Mouse (Mus musculus): ENCODE results near the gene Ap5z1.

Gene Ap5z1

DNA sequence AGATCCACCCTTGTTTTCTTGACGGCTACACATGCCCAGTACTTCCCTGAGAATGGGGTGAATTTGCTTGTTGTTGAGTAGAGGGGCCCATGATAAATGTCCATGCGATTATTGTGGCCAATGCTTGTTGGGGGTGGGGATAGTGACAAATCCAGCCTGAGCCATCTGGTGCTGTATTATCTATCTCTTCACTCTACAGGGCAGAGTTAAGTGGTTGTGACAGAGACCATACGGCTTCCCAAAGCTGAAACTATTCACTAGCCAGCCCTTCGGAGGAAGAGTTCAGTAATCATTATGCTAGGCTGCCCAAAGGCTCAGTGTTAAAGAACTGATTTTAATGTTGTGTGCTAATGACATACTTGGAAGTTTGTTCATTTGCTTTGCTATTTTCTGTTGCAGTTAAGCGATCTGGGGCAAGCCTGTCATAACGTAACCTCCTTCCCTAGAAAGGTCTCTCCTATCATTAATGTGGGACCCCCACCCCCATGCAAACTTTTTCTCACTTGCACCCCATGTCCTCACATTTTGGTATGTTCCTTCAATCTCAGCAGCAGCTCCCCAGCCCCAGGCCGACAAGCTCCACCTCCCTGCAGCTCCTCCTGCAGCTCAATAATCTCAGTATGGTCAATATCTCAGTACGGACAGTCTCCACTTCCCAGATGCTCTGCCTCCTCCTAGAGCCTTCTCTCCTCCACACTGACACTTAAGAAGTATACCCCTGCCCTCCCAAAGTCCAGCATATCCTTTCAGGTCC is 61.1 kb downstream of the Ap5z1 start:
- peak; percentile 87 to 88 for DNase-seq

All from cerebellum, postnatal 10 days (tissue).